In the genomic region with DNA sequence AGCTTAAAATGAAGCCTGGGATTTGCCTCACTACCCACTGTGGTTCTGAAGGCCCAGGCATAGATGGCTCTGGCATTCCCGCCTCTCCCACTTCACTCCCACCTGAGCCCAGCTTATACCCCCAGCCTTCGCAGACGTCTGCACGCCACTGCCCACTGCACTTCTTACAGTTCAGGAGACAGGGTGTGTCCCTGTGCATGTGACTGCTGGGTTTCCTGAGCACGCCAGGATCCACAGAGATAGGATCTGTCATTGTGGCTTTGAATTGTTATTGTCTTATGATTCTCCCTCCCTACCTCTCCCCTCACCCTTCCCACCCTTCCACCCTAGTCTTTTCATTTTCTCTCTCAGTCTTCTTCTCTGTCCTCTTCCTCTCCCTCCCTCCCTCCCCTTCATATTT, we compare ENCODE assay signal across 19 mouse cellular contexts. TPM values are rescaled to one million over a fixed set of nuclear protein-coding genes. Genes with fewer than 3 reads are reported as not detected.
A peak's percentile ranks its signal among the peaks of the same experiment; 100 is the strongest.
DNase-seq lines count a peak whose midpoint lies in the region; ATAC-seq and TF ChIP-seq lines count a peak whose summit lies in the region.
"Had no signal": no experiment of that assay in that cellular context is flagged by ENCODE, and none has a peak within 500 bp of the region (broad histone marks: within the 10 kb centered on the region; RNA-seq: fewer than 3 reads in every experiment).

No protein-coding gene starts in this region.

- peak overlapping the region; percentile 17 for H3K9ac ChIP-seq in MEL (ENCODE audit: control insufficient read depth, low read depth, low read length, poor library complexity, severe bottlenecking)
- H3K9ac ChIP-seq: embryonic facial prominence, embryonic 13.5 days; forebrain, postnatal 0 days; neural tube, embryonic 12.5 days had no signal

- peak overlapping the region; percentile 51 for H3K4me3 ChIP-seq in megakaryocyte, embryonic 14.5 days (replicated peaks)
- H3K4me3 ChIP-seq in MEL (ENCODE audit: control insufficient read depth in 1 of 2, insufficient read depth in 1 of 2, low read depth in 2 of 2, low read length in 2 of 2), result no peak overlapping the region
- H3K4me3 ChIP-seq: embryonic facial prominence, embryonic 13.5 days; heart, embryonic 10.5 days; limb, embryonic 10.5 days; neural tube, embryonic 12.5 days had no signal

- DNase-seq in MEL (ENCODE audit: low read depth, low spot score), result peak; percentile 75
- peak; percentile 70 for DNase-seq in naive thymus-derived CD4-positive, alpha-beta T cell, adult 2 months (ENCODE audit: low read depth)
- DNase-seq in kidney, adult 8-10 months, result no peak
- DNase-seq in thymus, postnatal 14 days, result no peak
- DNase-seq: B cell, adult 2 months; cerebellum, adult 9-11 months; forebrain, postnatal 0 days; kidney, adult 9 months; kidney, postnatal 36 days; lung, adult 18-20 months; lung, postnatal 14 days; right cerebral cortex, adult 18-20 months had no signal

- no peak for TF ChIP-seq CTCF in MEL (IDR thresholded peaks at IDR 0.05 in 2 of 3, conservative IDR thresholded peaks at IDR 0.05 in 1 of 3; ENCODE audit: control insufficient read depth in 1 of 3, insufficient read depth in 1 of 3, low read depth in 2 of 3, low read length in 3 of 3, poor library complexity in 1 of 3, severe bottlenecking in 1 of 3)

- no peak for ATAC-seq in megakaryocyte, adult 5-6 weeks (ENCODE audit: poor library complexity, severe bottlenecking)
- ATAC-seq in inflammation-experienced regulatory T-cells, adult 6 months, result peak; percentile 41
- ATAC-seq: forebrain, postnatal 0 days had no signal

- peak; percentile 67 to 86 for TF ChIP-seq EP300 in MEL (IDR thresholded peaks at IDR 0.05; ENCODE audit: low read depth in 1 of 2, low read length in 2 of 2)

- H3K4me1 ChIP-seq in megakaryocyte, embryonic 14.5 days, result peaks cover 34% of the 10 kb centered on the region
- H3K4me1 ChIP-seq in MEL (ENCODE audit: control insufficient read depth in 1 of 2, insufficient read depth in 2 of 2, low read length in 2 of 2), result peaks cover 49 to 57% of the 10 kb centered on the region in 2 experiments
- H3K4me1 ChIP-seq: embryonic facial prominence, embryonic 13.5 days; heart, embryonic 10.5 days; limb, embryonic 10.5 days; neural tube, embryonic 12.5 days had no signal

- H3K36me3 ChIP-seq in megakaryocyte, embryonic 14.5 days (replicated peaks; ENCODE audit: low read length), result peaks cover 48% of the 10 kb centered on the region
- H3K36me3 ChIP-seq in MEL (ENCODE audit: control insufficient read depth in 1 of 2, insufficient read depth in 2 of 2, low read length in 2 of 2), result peaks cover 65 to 81% of the 10 kb centered on the region in 2 experiments
- H3K36me3 ChIP-seq: embryonic facial prominence, embryonic 13.5 days; heart, embryonic 10.5 days; limb, embryonic 10.5 days; neural tube, embryonic 12.5 days had no signal

- H3K79me2 ChIP-seq in MEL (ENCODE audit: control insufficient read depth, insufficient read depth, low read length, poor library complexity), result peaks cover 28% of the 10 kb centered on the region; the same call in 1 of the 2 replicates

- H3K9me3 ChIP-seq in megakaryocyte, embryonic 14.5 days, result no peaks in the 10 kb centered on the region
- no peaks in the 10 kb centered on the region for H3K9me3 ChIP-seq in MEL (replicated peaks; ENCODE audit: insufficient read depth, low read length)
- H3K9me3 ChIP-seq: embryonic facial prominence, embryonic 13.5 days; heart, embryonic 10.5 days; limb, embryonic 10.5 days; neural tube, embryonic 12.5 days had no signal

- H3K27ac ChIP-seq in MEL (ENCODE audit: control insufficient read depth, low read depth, low read length), result peak overlapping the region; percentile 68
- H3K27ac ChIP-seq: embryonic facial prominence, embryonic 13.5 days; heart, embryonic 10.5 days; limb, embryonic 10.5 days; neural tube, embryonic 12.5 days had no signal

- no peak for TF ChIP-seq RAD21 in MEL (IDR thresholded peaks at IDR 0.05; ENCODE audit: low read depth, low read length)

- no peaks in the 10 kb centered on the region for H3K27me3 ChIP-seq in megakaryocyte, embryonic 14.5 days (replicated peaks)
- no peaks in the 10 kb centered on the region for H3K27me3 ChIP-seq in MEL (ENCODE audit: control insufficient read depth in 1 of 2, insufficient read depth in 2 of 2, low read length in 2 of 2)
- H3K27me3 ChIP-seq: embryonic facial prominence, embryonic 13.5 days; neural tube, embryonic 12.5 days had no signal

- peak in 1 of 2 experiments; percentile 45; a peak in 2 of 4 replicates for TF ChIP-seq POLR2A in MEL (IDR thresholded peaks at IDR 0.05; ENCODE audit: control insufficient read depth in 1 of 2, insufficient read depth in 1 of 2, low read depth in 1 of 2, low read length in 2 of 2, poor library complexity in 1 of 2)

TF ChIP-seq in MEL, 35 proteins besides CTCF, POLR2A, EP300 and RAD21:
- TF ChIP-seq NELFE (IDR thresholded peaks at IDR 0.05; ENCODE audit: low read depth, low read length) (peak; percentile 5; the same call in 1 of the 2 replicates), ZKSCAN1 (IDR thresholded peaks at IDR 0.05; ENCODE audit: low read depth, low read length) (no peak), RCOR1 (IDR thresholded peaks at IDR 0.05; ENCODE audit: low read depth, low read length) (peak; percentile 41; the same call in 1 of the 2 replicates), BHLHE40 (IDR thresholded peaks at IDR 0.05; ENCODE audit: borderline replicate concordance, low read depth, low read length) (peak; percentile 97), USF1 (IDR thresholded peaks at IDR 0.05; ENCODE audit: low read depth, low read length) (peak; percentile 93), MXI1 (IDR thresholded peaks at IDR 0.05; ENCODE audit: low read depth, low read length) (peak; percentile 92), HCFC1 (IDR thresholded peaks at IDR 0.05; ENCODE audit: low read depth, low read length) (0 out of 2 replicates have a peak, but pooled peaks have one; percentile 26), UBTF (IDR thresholded peaks at IDR 0.05; ENCODE audit: borderline replicate concordance, insufficient read depth, low read depth, low read length) (no peak), ZNF384 (IDR thresholded peaks at IDR 0.05; ENCODE audit: low read depth, low read length) (no peak), E2F4 (IDR thresholded peaks at IDR 0.05; ENCODE audit: borderline replicate concordance, low read depth, low read length) (no peak), SIN3A (IDR thresholded peaks at IDR 0.05; ENCODE audit: low read length) (peak; percentile 87), GABPA (IDR thresholded peaks at IDR 0.05; ENCODE audit: low read depth, low read length) (no peak), ETS1 (IDR thresholded peaks at IDR 0.05; ENCODE audit: low read depth, low read length) (peak; percentile 92), TAL1 (IDR thresholded peaks at IDR 0.05; ENCODE audit: low read length) (no peak), KAT2A (conservative IDR thresholded peaks at IDR 0.05; ENCODE audit: low read depth, low read length) (no peak), POLR2AphosphoS2 (IDR thresholded peaks at IDR 0.05; ENCODE audit: low read length) (no peak), ELF1 (IDR thresholded peaks at IDR 0.05; ENCODE audit: low read depth, low read length) (no peak), CHD2 (IDR thresholded peaks at IDR 0.05; ENCODE audit: low read length) (no peak), USF2 (IDR thresholded peaks at IDR 0.05; ENCODE audit: borderline replicate concordance in 1 of 2, insufficient read depth in 1 of 2, low read depth in 1 of 2, low read length in 2 of 2) (0 out of 4 replicates have a peak, but pooled peaks of 1 of the 2 experiments have one; percentile 45), MAX (IDR thresholded peaks at IDR 0.05; ENCODE audit: low read length) (peak; percentile 84), TBP (IDR thresholded peaks at IDR 0.05; ENCODE audit: low read depth, low read length) (no peak), ZMIZ1 (IDR thresholded peaks at IDR 0.05; ENCODE audit: low read depth, low read length) (no peak), MAFK (IDR thresholded peaks at IDR 0.05; ENCODE audit: borderline replicate concordance, low read depth, low read length) (no peak), TCF12 (IDR thresholded peaks at IDR 0.05; ENCODE audit: low read depth, low read length) (peak; percentile 64), SMC3 (IDR thresholded peaks at IDR 0.05; ENCODE audit: low read depth, low read length) (no peak), NRF1 (IDR thresholded peaks at IDR 0.05; ENCODE audit: insufficient read depth, low read depth, low read length, poor library complexity, severe bottlenecking) (no peak), MYC (IDR thresholded peaks at IDR 0.05; ENCODE audit: low read depth, low read length) (peak; percentile 73), MAZ (IDR thresholded peaks at IDR 0.05; ENCODE audit: low read depth, low read length) (0 out of 2 replicates have a peak, but pooled peaks have one; percentile 28), GATA1 (IDR thresholded peaks at IDR 0.05; ENCODE audit: low read depth, low read length) (peak; percentile 76), ZC3H11A (IDR thresholded peaks at IDR 0.05; ENCODE audit: low read depth, low read length) (no peak), MYB (IDR thresholded peaks at IDR 0.05; ENCODE audit: low read depth, low read length) (peak; percentile 59; the same call in 1 of the 2 replicates), POLR2AphosphoS5 (IDR thresholded peaks at IDR 0.05; ENCODE audit: borderline replicate concordance, low read depth, low read length) (no peak), MEF2A (IDR thresholded peaks at IDR 0.05; ENCODE audit: extremely low read depth, insufficient replicate concordance, low read depth, low read length, poor library complexity, severe bottlenecking) (no peak), JUND (IDR thresholded peaks at IDR 0.05; ENCODE audit: low read depth, low read length) (no peak), CHD1 (IDR thresholded peaks at IDR 0.05; ENCODE audit: low read depth, low read length) (no peak)

RNA-seq across cellular contexts. Expression of gene Ikzf1, which starts 34.9 kb away (rescaled TPM):
- 15.2 and 18.0 TPM in 2 replicates for polyA plus RNA-seq in megakaryocyte, embryonic 14.5 days (2012; ENCODE audit: insufficient read depth, low replicate concordance)
- total RNA-seq in megakaryocyte, adult 5-6 weeks (2015), result 217 and 226 TPM in 2 replicates
- total RNA-seq in megakaryocyte, adult 5-6 weeks (2017), result 80.8 and 104 TPM in 2 replicates
- 90.6 and 97.3 TPM in 2 replicates for total RNA-seq in MEL (2012; rRNA removed)
- polyA plus RNA-seq in MEL (2012; ENCODE audit: insufficient read depth in 1 of 2, insufficient read length in 2 of 2, low read depth in 1 of 2, low replicate concordance in 2 of 2, missing spikeins in 1 of 2), result 100 to 1,000 TPM in 1 of 2 experiments, 10 to 100 TPM in 1; 28.0 to 128 TPM
- 100 to 1,000 TPM; 134 to 138 (median 138) TPM for polyA plus RNA-seq in inflammation-experienced regulatory T-cells, adult 6 months (2017; shearing (Covaris generic))

Comparison
In these comparisons a context has a peak if more than half of its experiments do, and no peak if none do; other contexts are left out.
1. DNase-seq: peak in MEL (single experiment) and naive thymus-derived CD4-positive, alpha-beta T cell, adult 2 months (single experiment); none in kidney, adult 8-10 months (0 of 2) and thymus, postnatal 14 days (single experiment).